Mouse (Mus musculus): ENCODE measurements around the gene Lsm3.

DNA sequence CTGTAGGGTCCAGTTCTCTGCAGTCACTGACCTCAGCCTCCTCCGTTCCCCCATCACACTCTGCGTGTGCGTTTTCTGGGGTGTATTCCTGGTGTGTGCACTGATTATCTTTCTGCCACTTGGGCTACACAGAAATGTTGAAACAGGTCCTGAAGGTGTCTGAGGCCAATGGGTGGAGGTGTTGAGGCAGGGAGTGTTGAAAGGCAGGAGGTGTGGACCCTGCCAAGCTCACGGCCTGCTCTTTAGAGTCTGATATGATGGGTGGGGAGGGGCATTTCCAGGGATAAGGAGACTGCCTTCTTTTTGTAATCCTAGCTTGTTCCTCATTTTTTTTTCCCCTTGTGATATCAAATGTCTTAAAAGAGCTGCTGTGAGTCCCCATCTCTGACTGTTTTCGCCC, 27.3 kb downstream of the Lsm3 start:
- TF ChIP-seq CTCF (IDR thresholded peaks at IDR 0.05; ENCODE audit: borderline replicate concordance, insufficient read depth, low read depth, low read length) (no peak), POLR2A (IDR thresholded peaks at IDR 0.05; ENCODE audit: borderline replicate concordance, insufficient read depth, low read length) (no peak)
